Mouse (Mus musculus): ENCODE results near the gene Psap. TPM values are rescaled to one million over a fixed set of nuclear protein-coding genes. Genes with fewer than 3 reads are reported as not detected.
"Not testable (repeated sequence)": the region's sequence is repeated elsewhere in the genome, so short reads cannot be mapped to it uniquely, and the experiment has no call there.

Psap gene
- polyA plus RNA-seq (2016; fragmentation: Nextera tagmentation; extraction: Ambion mirVana): 74.3 and 75.2 TPM in 2 replicates

DNA sequence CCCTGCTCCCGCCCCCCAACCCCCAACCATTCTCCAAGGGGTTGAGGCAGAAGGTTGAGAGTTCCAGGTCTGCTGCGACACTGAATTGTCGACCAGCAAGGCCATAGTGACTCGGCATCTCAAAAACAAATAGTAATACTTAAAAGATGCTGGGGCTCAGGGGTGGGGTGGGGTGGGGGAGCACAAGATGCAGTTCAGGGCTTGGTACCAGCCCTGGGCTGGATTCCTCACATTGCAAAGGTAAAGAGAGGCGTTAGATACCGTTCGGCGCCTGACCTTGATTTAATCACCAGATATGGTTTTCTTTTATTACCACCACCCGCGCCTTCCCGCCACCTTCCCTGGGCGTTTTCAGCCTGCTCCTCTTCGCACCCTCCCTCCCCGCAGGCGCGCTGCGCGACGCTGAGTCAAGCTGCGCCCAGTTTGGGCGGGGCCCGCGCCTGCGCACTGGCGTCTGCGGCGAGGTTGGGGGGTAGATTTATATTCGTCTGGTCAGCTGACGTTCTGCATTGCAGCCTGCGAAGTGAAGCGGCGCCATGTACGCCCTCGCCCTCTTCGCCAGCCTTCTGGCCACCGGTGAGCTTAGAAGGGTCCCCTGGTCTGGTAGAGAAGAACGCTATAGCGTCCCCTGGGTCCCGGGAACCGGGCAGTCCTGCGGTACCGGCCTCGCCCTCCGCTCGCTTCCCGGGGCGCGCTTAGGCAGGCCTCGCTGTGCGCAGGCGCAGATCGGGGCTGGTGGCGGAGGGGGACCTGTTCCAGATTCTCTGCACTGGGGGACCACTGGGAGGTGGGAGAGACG is at the start of gene Psap:
Gene Psap, plus strand, starts transcription at position 421 of the 799 bp plus-strand sequence.
- DNase-seq (ENCODE audit: low spot score): peak; percentile 94
- Histone ChIP-seq H3K36me3 (peaks cover 4% of the 10 kb centered on the region; the same call in 1 of the 2 replicates), H3K27ac (peak within 1 kb of the TSS; percentile 99), H3K27me3 (ENCODE audit: insufficient read depth, poor library complexity, severe bottlenecking) (no peaks in the 10 kb centered on the region), H3K9me3 (no peaks in the 10 kb centered on the region), H3K4me1 (peaks cover 39% of the 10 kb centered on the region), H3K4me3 (peak within 1 kb of the TSS; percentile 85)
- WGBS: 2% methylated on average over 54 of the region's 54 CpGs

DNA sequence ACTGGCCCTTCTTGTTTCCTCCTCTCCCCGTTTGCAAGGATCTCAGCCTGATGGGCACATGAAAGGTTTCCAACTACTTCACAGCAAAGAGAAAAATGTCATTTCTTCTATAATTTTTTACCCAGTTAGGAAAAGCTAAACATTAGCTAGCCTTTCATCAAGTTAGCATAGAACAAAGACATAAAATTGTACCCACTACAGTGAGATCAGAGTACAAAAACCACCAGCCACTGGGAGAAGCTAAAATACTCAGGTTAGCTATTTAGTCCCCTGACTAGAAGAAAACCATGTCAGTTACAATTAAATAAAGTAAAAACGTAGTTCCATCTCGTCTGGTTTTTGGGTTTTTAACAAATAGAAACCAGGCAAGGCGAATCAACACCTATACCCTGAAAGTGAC is 49.8 kb upstream of the Psap start:
- 65% methylated on average over 4 of the region's 4 CpGs for WGBS
- no peaks in the 10 kb centered on the region for H3K4me1 ChIP-seq
- H3K4me3 ChIP-seq: no peak overlapping the region
- H3K27ac ChIP-seq: no peak overlapping the region
- peaks cover 21% of the 10 kb centered on the region for H3K27me3 ChIP-seq (ENCODE audit: insufficient read depth, poor library complexity, severe bottlenecking)
- DNase-seq (ENCODE audit: low spot score): no peak
- H3K9me3 ChIP-seq: no peaks in the 10 kb centered on the region
- no peaks in the 10 kb centered on the region for H3K36me3 ChIP-seq

DNA sequence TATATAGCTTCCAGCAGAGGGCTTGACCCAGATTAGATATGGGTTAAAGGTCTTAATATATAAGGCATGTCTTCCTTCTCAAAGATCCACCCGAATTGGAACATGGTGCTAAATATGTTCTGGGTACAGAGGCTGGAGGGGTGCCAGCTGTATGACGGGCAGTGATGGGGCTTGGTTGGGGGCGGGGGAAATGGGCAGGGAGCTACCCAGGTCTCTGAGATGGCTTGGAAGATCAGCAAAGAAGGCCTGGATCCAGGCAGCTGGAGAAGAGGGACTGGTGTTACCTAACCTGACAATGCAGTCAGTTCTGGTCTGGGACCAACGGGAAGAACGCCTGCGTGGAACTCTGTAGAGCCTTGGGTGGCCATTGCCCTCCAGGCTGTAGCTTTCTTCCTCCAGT is 48.3 kb upstream of the Psap start:
- no peak overlapping the region for H3K27ac ChIP-seq
- H3K4me3 ChIP-seq: no peak overlapping the region
- DNase-seq (ENCODE audit: low spot score): no peak
- WGBS: 79% methylated on average over 6 of the region's 6 CpGs
- no peaks in the 10 kb centered on the region for H3K9me3 ChIP-seq
- no peaks in the 10 kb centered on the region for H3K36me3 ChIP-seq
- H3K27me3 ChIP-seq (ENCODE audit: insufficient read depth, poor library complexity, severe bottlenecking): peaks cover 21% of the 10 kb centered on the region
- no peaks in the 10 kb centered on the region for H3K4me1 ChIP-seq

DNA sequence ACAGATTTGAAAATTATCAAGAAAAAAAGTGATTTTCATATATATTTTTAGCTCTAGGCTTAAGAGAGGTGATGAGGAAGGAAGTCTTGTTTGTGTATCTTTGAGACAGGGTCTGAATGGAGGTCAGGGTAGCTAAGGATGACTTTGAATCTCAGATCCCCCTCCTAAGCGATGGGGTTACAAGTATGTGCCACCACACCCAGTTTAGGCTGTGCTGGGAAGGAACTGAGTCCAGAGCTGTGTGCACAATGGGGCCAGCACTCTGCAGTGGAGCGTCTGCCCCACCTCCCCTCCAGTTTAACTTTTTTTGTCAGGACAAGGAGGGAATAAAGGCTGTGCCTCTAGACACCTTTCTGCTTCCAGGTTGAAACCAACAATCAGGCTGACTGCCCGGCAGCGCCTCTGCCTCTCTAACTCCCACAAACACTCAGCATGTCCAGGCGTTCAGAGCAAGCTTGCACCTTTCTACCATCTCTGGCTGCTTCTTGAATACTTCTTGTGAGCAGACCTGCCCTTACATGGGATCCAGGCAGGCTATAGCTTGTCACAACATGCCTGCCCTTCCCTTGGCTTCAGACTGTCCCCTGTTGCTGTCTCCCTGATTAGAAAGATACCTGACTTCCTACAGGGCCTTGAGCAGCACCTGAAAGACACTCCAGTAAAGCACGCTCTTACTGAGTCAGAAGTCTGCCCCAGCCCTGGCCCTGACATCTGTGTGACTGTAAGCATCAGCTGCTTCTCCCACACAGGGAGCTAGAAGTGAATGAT is 46.9 kb upstream of the Psap start:
- no peak for DNase-seq (ENCODE audit: low spot score)
- no peak overlapping the region for H3K4me3 ChIP-seq
- no peaks in the 10 kb centered on the region for H3K4me1 ChIP-seq
- no peaks in the 10 kb centered on the region for H3K36me3 ChIP-seq
- 67% methylated on average over 6 of the region's 6 CpGs for WGBS
- no peaks in the 10 kb centered on the region for H3K9me3 ChIP-seq
- no peak overlapping the region for H3K27ac ChIP-seq
- peaks cover 21% of the 10 kb centered on the region for H3K27me3 ChIP-seq (ENCODE audit: insufficient read depth, poor library complexity, severe bottlenecking)

DNA sequence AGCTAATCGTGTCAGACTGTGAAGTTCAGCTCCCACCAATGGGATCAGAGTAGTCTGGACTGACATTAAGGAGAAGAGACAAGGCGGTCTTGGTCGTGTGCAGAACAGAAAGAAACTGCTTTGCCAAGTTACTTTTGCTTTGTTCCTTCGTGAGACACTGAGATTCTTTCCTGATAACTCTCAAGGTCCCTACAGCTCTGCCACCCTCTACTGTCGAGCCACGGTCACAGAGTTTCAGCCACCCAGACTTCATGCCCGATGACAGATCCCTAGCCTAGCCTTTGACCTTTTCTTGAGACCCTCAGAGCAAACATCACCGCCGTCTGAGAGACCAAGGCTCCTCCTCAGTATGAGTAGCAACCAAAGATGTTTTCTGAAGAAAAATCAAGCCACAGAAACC is 43.4 kb upstream of the Psap start:
- Histone ChIP-seq H3K9me3 (no peaks in the 10 kb centered on the region), H3K27ac (no peak overlapping the region), H3K4me3 (no peak overlapping the region), H3K4me1 (no peaks in the 10 kb centered on the region), H3K27me3 (ENCODE audit: insufficient read depth, poor library complexity, severe bottlenecking) (peaks cover 12% of the 10 kb centered on the region; the same call in 1 of the 2 replicates), H3K36me3 (no peaks in the 10 kb centered on the region)
- DNase-seq (ENCODE audit: low spot score): no peak
- 77% methylated on average over 9 of the region's 9 CpGs for WGBS

DNA sequence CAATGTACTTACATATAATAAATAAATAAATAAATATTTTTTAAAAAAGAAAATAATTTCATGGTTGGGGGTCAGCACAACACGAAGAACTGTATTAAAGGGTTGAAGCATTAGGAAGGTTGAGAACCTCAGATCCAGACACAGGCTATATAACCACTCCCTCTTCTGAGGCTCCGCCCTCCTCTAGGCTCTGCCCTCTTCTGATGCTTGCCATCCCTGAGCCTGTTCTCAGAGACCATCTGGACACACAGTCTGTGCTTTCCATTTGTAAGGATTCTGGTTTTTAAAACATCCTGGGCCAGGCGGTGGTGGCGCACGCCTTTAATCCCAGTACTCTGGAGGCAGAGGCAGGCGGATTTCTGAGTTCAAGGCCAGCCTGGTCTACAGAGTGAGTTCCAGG is 41.6 kb upstream of the Psap start:
- H3K9me3 ChIP-seq; H3K36me3 ChIP-seq; H3K27me3 ChIP-seq (ENCODE audit: insufficient read depth, poor library complexity, severe bottlenecking); DNase-seq (ENCODE audit: low spot score); H3K27ac ChIP-seq; H3K4me1 ChIP-seq; H3K4me3 ChIP-seq: not testable (repeated sequence)
- WGBS: 83% methylated on average over 6 of the region's 6 CpGs

DNA sequence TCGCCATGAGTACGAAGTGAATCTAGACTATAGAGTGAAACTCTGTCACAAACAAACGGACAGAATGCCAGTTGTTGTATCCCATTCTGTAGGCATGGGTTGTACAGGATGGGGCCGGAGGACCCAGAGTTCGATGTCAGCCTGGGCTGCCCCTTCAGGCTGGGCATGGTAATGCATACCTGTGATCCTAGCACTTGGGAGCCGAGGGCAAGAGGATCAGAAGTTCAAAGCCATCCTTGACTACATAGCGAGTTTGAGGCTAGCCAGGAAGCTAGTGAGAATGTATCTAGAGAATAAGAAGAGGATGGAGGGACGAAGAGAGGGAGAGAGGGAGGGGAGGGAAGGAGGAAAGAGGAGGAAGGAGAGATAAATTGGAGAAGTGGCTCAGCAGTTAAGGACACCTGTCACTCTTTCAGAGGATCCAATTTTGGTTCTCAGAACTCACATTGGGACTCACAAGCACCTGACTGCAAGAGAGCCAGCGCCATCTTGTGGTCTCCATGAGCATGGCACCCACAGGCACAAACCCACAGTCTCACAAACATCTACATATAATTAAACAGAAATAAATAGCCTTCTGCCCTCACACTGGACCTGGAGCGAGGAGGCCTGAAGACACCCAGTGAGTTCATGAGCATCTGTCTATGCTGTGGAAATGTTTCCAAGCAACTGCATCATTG is 39.8 kb upstream of the Psap start:
- H3K36me3 ChIP-seq: no peaks in the 10 kb centered on the region
- no peak for DNase-seq (ENCODE audit: low spot score)
- no peaks in the 10 kb centered on the region for H3K27me3 ChIP-seq (ENCODE audit: insufficient read depth, poor library complexity, severe bottlenecking)
- H3K4me1 ChIP-seq: no peaks in the 10 kb centered on the region
- no peak overlapping the region for H3K4me3 ChIP-seq
- no peak overlapping the region for H3K27ac ChIP-seq
- WGBS: 63% methylated on average over 10 of the region's 10 CpGs
- H3K9me3 ChIP-seq: no peaks in the 10 kb centered on the region

DNA sequence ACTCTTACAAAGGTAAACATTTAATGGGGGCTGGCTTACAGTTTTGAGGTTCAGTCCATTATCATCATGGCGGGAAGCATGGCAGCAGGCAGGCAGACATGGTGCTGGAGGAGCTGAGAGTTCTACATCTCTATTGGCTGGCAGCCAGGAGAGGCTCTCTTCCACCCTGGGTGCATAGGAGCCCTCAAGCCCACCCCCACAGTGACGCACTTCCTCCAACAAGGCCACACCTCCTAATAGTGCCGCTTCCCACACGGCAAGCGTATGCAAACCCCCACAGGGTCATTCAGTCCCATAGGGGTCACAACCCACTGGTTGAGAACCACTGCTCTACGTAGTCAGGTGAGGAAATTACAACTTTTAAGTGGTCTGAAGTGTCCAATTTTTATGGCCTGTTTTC is 37.0 kb upstream of the Psap start:
- Histone ChIP-seq H3K27ac (no peak overlapping the region), H3K9me3 (no peaks in the 10 kb centered on the region), H3K27me3 (ENCODE audit: insufficient read depth, poor library complexity, severe bottlenecking) (no peaks in the 10 kb centered on the region), H3K4me1 (no peaks in the 10 kb centered on the region), H3K36me3 (no peaks in the 10 kb centered on the region), H3K4me3 (no peak overlapping the region)
- no peak for DNase-seq (ENCODE audit: low spot score)
- WGBS: 83% methylated on average over 6 of the region's 6 CpGs

DNA sequence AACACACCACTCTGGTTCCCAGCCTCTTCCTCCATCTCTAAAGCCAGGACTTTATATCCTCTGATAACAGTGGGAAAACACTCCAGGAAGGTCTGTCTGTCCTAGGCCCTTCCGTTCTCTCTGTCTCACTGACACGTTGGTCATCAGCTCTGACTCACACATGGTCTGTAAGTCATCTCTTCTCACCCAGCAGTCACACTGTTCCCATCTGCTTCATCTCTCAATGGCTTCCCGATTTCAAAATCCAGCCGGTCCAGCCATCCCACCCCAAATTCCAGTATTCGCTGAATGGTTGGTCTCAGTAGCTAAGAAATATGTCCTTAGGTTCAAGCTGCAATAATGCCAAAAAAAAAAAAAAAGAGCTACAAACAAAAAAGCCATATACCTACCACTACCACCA is 33.5 kb upstream of the Psap start:
- 68% methylated on average over 5 of the region's 5 CpGs for WGBS

DNA sequence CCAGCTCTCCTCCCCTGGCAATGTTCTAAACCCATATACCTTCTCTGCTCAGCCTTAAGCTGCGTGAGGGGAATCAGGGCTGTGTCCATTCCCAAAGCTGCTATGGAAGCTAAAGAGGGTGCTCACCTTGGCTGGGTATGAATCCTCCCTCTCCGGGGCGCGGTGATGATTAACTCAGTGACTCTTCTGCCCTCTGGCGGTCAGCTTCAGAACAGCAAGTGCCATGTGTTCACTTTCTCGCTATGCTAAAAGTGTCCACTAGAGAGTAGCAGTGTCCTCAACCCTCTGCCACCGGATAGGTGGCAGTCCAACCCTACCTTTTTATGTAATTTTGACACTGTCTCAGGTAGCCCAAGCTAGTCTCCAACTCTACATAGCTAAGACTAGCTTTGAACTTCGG is 32.4 kb upstream of the Psap start:
- 3% methylated on average over 8 of the region's 8 CpGs for WGBS
- no peaks in the 10 kb centered on the region for H3K9me3 ChIP-seq
- peak; percentile 92 for DNase-seq (ENCODE audit: low spot score)

More for the DNA sequence above, 33.5 kb upstream of the Psap start:
- H3K36me3 ChIP-seq: no peaks in the 10 kb centered on the region
- no peak overlapping the region for H3K27ac ChIP-seq
- no peaks in the 10 kb centered on the region for H3K4me1 ChIP-seq
- no peaks in the 10 kb centered on the region for H3K9me3 ChIP-seq
- H3K4me3 ChIP-seq: no peak overlapping the region
- DNase-seq (ENCODE audit: low spot score): no peak
- H3K27me3 ChIP-seq (ENCODE audit: insufficient read depth, poor library complexity, severe bottlenecking): no peaks in the 10 kb centered on the region

DNA sequence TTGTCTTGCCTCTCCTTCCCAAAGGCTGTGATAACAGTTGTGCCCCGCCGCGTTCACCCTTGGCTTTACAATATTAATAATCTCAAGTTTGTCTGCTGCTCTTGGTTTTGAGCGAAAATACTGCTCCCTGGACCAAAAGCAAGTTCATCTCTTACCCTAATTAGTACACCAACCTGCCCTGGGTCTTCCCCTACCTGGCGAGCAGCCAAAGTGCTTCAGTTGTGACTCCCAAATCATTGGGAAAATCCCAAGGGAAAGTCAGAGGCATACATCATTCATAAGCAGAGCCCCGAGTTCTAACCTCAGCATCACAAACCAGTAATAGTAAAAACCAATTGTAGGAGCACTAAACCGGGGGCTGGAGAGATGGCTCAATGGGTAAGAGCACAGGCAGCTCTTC is 31.8 kb upstream of the Psap start:
- H3K4me1 ChIP-seq: no peaks in the 10 kb centered on the region
- no peaks in the 10 kb centered on the region for H3K9me3 ChIP-seq
- no peak for DNase-seq (ENCODE audit: low spot score)
- H3K27ac ChIP-seq: no peak overlapping the region
- H3K27me3 ChIP-seq (ENCODE audit: insufficient read depth, poor library complexity, severe bottlenecking): no peaks in the 10 kb centered on the region
- H3K4me3 ChIP-seq: no peak overlapping the region
- WGBS: 78% methylated on average over 7 of the region's 7 CpGs
- H3K36me3 ChIP-seq: no peaks in the 10 kb centered on the region

More for the DNA sequence above, 32.4 kb upstream of the Psap start:
- no peaks in the 10 kb centered on the region for H3K4me1 ChIP-seq
- H3K4me3 ChIP-seq: no peak overlapping the region
- H3K27me3 ChIP-seq (ENCODE audit: insufficient read depth, poor library complexity, severe bottlenecking): no peaks in the 10 kb centered on the region
- H3K27ac ChIP-seq: no peak overlapping the region
- H3K36me3 ChIP-seq: no peaks in the 10 kb centered on the region

DNA sequence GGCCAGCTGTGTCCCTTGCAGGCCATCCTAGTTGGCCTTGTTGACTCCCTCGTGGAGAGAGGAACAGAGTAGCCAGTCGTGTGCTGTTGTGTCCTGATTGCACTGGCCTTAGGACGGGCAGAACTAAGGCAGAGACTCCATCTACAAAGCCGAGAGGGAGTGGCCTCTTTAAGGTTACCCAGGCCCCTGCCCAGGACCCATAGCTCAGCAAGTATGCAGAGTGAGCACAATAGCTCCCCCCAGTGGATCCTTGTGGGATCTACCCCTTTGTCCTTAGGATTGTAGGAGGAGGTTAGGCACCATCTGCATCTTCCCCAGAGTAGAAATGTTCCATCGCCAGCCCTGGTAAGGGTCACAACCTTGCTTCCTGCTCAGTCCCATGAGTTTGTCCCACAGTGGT is 30.9 kb upstream of the Psap start:
- DNase-seq (ENCODE audit: low spot score): peak; percentile 83
- Histone ChIP-seq H3K4me3 (no peak overlapping the region), H3K4me1 (no peaks in the 10 kb centered on the region), H3K27ac (no peak overlapping the region), H3K27me3 (ENCODE audit: insufficient read depth, poor library complexity, severe bottlenecking) (no peaks in the 10 kb centered on the region), H3K36me3 (no peaks in the 10 kb centered on the region), H3K9me3 (no peaks in the 10 kb centered on the region)
- WGBS: 30% methylated on average over 5 of the region's 5 CpGs

DNA sequence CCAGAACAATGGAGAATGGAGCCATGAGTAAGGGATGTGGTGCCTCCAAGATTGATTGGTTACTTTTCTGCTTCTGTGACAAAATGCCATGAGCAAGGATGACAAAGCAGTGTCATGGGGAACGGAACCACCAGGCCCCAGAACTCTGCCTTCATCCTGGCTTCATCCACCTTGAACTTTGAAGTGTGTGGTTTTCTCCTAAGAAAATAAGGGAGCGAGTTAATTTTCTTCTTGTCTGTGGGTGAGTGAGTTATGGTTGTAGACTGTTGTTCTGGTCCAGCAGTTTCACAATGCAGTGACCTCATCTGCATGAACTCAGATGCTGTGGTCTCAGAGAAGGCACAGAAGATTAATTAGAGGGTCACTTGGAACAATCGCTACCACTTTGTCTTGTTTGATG is 29.1 kb upstream of the Psap start:
- not testable (repeated sequence) for H3K9me3 ChIP-seq; H3K27ac ChIP-seq; H3K27me3 ChIP-seq (ENCODE audit: insufficient read depth, poor library complexity, severe bottlenecking); H3K4me3 ChIP-seq; H3K36me3 ChIP-seq; H3K4me1 ChIP-seq; DNase-seq (ENCODE audit: low spot score)
- 84% methylated on average over 3 of the region's 3 CpGs for WGBS
